Mouse (Mus musculus) natural killer cell, adult 2 months (primary cell): ENCODE results near the gene Olfr1046.
"Not testable (repeated sequence)": the region's sequence is repeated elsewhere in the genome, so short reads cannot be mapped to it uniquely, and the experiment has no call there.

Experiments used
- DNase-seq, 2 experiments: peaks; one replicate each; pipeline ENCODE4 v3.0.0; 2022; ENCODE audit warnings: low spot score in 2 of 2

Olfr1046 gene

DNA sequence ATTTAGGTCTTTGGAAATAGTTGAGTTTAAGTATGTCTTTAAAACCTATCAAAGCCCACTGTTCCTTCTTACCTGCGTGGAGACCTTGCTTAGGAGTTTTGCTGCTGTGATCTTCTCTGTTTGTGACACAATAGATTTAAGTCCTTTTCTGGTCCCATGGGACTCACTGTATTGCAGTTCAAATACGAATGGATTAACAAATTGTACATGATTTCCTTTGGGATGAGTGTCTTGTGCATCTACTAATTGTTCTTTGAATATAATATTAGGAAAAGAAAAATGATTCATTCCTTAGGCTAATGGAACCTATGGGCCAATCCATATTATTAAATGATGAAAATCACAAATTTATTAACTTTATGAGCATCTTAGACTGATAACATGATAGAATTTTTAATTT, at the start of gene Olfr1046:
Gene Olfr1046, minus strand, starts transcription at position 101 of the 400 bp plus-strand sequence.
- DNase-seq, result no peak

DNA sequence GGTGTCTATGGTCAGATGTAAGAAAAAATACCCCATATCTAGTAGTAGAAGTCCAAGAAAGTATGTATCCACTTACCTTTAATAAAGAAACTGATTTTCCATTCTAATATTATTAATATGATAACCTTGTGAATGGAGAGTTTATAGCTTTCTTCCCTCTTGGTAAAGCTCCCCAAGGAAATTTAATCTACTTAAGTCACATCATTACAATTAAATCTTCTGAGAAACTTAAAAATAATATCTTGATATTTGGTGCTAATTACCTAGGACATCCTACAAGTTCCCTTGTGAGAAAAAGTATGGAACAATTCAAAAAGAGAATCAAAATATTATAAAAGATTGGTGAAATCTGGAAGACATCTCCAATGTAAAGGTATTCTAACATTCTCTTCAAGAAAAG, 39.1 kb upstream of the Olfr1046 start, which contains the start of gene Olfr1049:
Gene Olfr1049, minus strand, starts transcription at position 101 of the 400 bp plus-strand sequence.
- DNase-seq, result not testable (repeated sequence)

- DNase-seq, result no peak
These were observed 21.1 kb upstream of the Olfr1046 start, which contains the start of gene Olfr1048 for GRCm38 (mm10) chr2:86240189-86240588. Olfr1048 (minus strand) TSS chr2:86240289.

GRCm38 (mm10) chr2:86231301-86231700, 12.2 kb upstream of the Olfr1046 start, which contains the start of gene Olfr1047:
Olfr1047 (minus strand) TSS chr2:86231401.
- DNase-seq, result no peak

GRCm38 (mm10) chr2:86202909-86203308, 16.2 kb downstream of the Olfr1046 start, which contains the start of gene Olfr1045:
Olfr1045 (minus strand) TSS chr2:86203009.
- DNase-seq, result no peak

DNA sequence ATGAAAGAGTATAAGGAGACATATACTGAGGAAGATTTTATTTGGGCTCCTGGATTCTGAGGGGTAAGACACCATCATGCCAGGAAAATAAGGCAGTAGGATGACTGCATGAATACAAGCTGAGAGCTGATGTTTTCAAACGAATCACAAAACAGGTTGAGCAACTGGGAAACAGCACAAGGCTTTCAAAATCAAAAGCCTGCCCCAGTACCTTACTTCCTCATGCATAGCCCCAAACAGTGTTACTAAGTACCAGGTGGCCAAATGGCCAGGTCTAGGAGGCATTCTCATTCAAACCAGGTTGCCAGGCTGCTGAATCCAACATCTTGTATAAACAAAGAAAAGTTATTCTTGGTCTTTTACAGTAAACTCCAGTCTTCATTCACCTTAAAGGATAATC, 23.3 kb downstream of the Olfr1046 start:
- no peak for DNase-seq

DNA sequence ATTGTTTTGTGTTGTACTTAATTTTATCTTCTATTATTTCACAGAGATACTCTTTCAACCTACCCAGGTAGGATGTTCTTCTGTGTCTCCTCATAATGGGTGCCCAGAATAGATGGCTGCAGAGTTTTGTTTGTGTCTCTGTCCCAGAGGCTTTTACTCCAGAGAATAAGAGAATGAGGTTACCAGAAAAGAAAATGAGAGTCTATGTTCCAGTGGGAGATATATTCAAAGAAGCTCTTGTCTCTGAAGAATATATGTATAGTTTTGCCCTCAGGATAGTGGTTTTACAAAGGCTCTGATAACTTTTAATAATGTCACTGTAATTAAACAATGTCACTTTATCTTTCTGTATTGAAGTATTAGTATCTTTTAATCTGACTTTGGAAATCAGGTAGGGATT, 33.5 kb downstream of the Olfr1046 start, which contains the start of gene Olfr52:
Gene Olfr52, minus strand, starts transcription at position 101 of the 400 bp plus-strand sequence.
- no peak for DNase-seq

GRCm38 (mm10) chr2:86179950-86180349, 39.2 kb downstream of the Olfr1046 start:
- no peak for DNase-seq

DNA sequence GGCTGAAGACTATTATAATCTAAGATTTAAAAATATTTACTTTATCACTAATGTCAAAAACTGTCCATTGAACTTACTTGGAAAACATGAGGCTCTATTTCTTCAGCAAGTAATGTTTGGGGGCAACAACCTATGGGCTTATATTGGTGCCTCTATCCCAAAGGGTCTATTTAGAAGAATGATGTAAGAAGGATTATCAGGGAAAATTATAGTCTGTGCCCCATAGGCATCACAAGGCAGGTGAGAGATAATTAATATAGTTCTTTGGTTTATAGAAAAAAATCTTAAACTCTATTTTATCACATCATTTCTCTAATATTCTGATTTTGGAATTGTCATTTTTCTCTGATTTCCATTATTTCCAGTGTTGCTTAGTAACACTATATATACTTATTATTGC, 41.4 kb downstream of the Olfr1046 start, which contains the start of gene Olfr1044:
Gene Olfr1044, minus strand, starts transcription at position 101 of the 400 bp plus-strand sequence.
- DNase-seq, result no peak

DNA sequence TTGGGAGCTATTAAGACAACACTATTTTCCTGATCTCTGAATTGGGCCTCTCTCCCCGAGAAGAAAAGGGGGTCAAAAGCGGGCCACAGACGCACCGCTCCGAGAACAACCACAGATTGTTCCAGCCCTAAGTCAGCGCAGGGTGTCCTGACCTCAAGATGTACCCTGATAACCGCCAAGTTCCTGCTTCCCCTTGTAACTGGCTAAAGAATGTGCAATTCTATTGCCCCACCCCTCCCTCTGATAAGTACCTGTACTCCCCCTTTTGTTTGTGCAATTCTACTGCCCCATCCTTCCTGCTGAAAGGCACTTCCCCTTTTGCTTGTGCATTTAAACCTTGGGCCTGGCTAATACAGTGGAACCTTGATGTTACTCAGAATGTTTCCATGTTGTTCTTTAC, 43.7 kb downstream of the Olfr1046 start:
- not testable (repeated sequence) for DNase-seq

DNA sequence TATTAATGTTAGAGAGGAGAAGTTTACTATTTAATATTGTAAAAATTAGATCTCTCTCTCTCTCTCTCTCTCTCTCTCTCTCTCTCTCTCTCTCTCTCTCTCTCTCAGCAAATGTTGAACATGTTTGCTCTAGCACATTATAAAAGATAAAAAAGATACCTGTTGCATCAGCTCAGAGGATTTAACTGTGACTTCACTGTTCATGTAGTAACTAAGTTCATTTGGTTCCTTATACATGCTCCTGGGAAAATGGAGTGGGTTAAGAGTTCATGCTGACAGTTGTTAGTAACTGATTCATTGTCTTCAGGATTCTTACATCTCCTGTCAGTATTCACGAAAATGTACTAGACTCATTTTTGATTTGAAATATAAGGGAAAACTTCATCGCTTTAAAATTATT, 51.7 kb downstream of the Olfr1046 start, which contains the start of gene Olfr1043:
Gene Olfr1043, minus strand, starts transcription at position 101 of the 400 bp plus-strand sequence.
- no peak for DNase-seq
